Mouse (Mus musculus): ENCODE results near the gene Mapkap1. TPM values are rescaled to one million over a fixed set of nuclear protein-coding genes. Genes with fewer than 3 reads are reported as not detected.

Mapkap1 gene
- polyA plus RNA-seq, 1 experiment from 2014 or later: 101 TPM

GRCm38 (mm10) chr2:34537356-34537755 lies 130.8 kb downstream of the Mapkap1 start:
- no peak overlapping the region for H3K27ac ChIP-seq
- peaks cover 5% of the 10 kb centered on the region; the same call in 1 of the 2 replicates for H3K36me3 ChIP-seq
- WGBS: 79% methylated on average over 3 of the region's 3 CpGs
- H3K9ac ChIP-seq (replicated peaks): no peak overlapping the region
- H3K4me3 ChIP-seq (replicated peaks): no peak overlapping the region
- H3K9me3 ChIP-seq: no peaks in the 10 kb centered on the region
- H3K4me1 ChIP-seq (replicated peaks): peaks cover 32% of the 10 kb centered on the region
- ATAC-seq: no peak
- H3K4me2 ChIP-seq (replicated peaks): no peak overlapping the region
- H3K27me3 ChIP-seq: no peaks in the 10 kb centered on the region

DNA sequence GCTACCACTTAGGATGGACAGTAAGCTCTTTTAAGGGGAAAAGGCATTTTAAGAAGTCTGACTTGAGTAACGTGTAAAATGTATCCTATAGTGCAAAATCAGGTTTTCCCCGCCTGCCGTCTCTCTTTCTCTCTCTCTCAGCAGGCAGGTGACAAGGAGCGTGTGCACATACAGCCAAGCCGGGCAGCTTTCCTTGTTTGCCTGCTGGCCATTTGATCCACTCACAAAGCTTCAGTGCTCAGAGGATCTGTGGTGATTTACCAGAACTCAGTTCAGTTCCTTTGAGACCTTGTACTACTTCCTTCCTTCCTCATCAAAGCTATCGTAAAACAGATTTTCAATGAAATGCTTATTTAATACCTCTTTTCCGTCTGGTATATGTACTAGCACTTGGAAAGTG lies 137.0 kb downstream of the Mapkap1 start:
- no peak for ATAC-seq
- H3K9ac ChIP-seq (replicated peaks): no peak overlapping the region
- H3K27me3 ChIP-seq: no peaks in the 10 kb centered on the region
- no peak overlapping the region for H3K4me2 ChIP-seq (replicated peaks)
- 64% methylated on average over 7 of the region's 7 CpGs for WGBS
- 0 out of 2 replicates have a peak, but pooled peaks cover under 1% of the 10 kb centered on the region for H3K36me3 ChIP-seq
- no peak overlapping the region for H3K4me3 ChIP-seq (replicated peaks)
- no peak overlapping the region for H3K27ac ChIP-seq
- H3K9me3 ChIP-seq: no peaks in the 10 kb centered on the region
- peaks cover 17% of the 10 kb centered on the region for H3K4me1 ChIP-seq (replicated peaks)

- H3K9me3 ChIP-seq: no peaks in the 10 kb centered on the region
- ATAC-seq: no peak
- no peak overlapping the region for H3K4me2 ChIP-seq (replicated peaks)
- H3K27ac ChIP-seq: no peak overlapping the region
- H3K9ac ChIP-seq (replicated peaks): no peak overlapping the region
- peaks cover 13% of the 10 kb centered on the region for H3K4me1 ChIP-seq (replicated peaks)
- 71% methylated on average over 3 of the region's 3 CpGs for WGBS
- H3K4me3 ChIP-seq (replicated peaks): no peak overlapping the region
- no peaks in the 10 kb centered on the region for H3K27me3 ChIP-seq
- H3K36me3 ChIP-seq: no peaks in the 10 kb centered on the region
Measured at GRCm38 (mm10) chr2:34544021-34544420, 137.4 kb downstream of the Mapkap1 start.

DNA sequence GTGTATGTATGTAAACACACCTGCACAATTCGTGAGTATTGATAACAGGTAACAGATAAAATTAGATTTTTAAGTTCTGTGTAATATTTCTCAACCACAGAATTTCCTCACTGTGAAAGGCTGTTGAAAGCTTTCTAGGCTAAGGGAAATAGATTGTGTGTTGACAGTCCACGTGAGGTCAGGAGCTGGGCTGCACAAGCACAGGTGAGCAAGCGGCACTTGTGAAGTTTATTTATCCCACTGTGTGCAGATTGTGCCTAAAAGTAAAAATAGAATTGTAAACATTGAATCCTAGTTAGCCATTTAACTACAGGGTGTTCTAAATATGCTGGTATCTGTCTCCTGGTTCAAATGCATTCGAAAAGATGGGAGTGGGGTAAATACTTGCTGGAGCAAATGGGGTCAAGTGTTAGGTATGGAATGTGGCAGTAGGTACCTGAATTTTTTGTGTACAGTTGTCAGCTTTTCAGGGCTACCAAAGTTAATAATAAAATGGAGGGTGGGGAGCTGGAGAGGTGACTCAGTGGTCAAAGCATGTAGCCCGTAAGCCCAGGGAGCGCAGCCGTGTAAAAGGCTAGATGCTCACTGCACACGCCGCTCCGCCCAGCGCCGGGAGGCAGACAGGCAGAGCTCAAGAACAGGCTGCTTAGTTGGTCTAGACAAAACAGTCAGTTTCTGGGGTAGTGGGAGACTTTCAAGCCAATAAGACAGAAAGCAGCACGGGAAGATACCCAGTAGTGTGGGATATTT lies 138.2 kb downstream of the Mapkap1 start:
- WGBS: 95% methylated on average over 13 of the region's 13 CpGs
- no peak overlapping the region for H3K4me3 ChIP-seq (replicated peaks)
- no peak for ATAC-seq

DNA sequence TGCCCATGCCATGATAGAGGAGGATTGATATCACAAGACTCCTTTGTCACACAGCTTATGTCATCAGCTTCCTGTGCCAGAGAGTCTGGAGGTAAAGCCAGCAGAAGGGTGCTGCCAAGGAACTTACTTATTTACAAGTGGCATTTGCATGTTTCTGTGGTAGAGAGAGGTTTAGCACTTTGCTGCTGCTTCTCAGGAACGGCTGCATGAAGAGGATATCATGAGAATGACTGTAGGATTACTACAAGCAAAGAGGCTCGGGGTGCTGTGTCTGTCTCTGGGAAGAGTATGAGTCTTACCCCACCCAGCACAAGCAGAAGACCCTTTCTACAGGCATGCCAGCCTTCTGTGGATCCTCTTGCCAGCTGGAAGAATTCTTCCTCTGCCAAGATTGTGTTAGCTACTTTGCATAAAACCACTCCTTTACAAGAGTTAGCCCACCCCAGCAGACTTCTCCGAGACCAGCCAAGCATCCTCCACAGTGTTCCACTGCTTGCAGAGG lies 139.7 kb downstream of the Mapkap1 start:
- no peaks in the 10 kb centered on the region for H3K36me3 ChIP-seq
- no peak overlapping the region for H3K9ac ChIP-seq (replicated peaks)
- no peak for ATAC-seq
- H3K27me3 ChIP-seq: no peaks in the 10 kb centered on the region
- H3K27ac ChIP-seq: no peak overlapping the region
- WGBS: 74% methylated on average over 3 of the region's 3 CpGs
- H3K4me2 ChIP-seq (replicated peaks): no peak overlapping the region
- peaks cover 3% of the 10 kb centered on the region; the same call in 1 of the 2 replicates for H3K4me1 ChIP-seq (replicated peaks)
- H3K4me3 ChIP-seq (replicated peaks): no peak overlapping the region
- H3K9me3 ChIP-seq: no peaks in the 10 kb centered on the region

More for the DNA sequence above, 138.2 kb downstream of the Mapkap1 start:
- Histone ChIP-seq H3K4me1 (replicated peaks) (peaks cover 12% of the 10 kb centered on the region), H3K36me3 (no peaks in the 10 kb centered on the region), H3K9ac (replicated peaks) (no peak overlapping the region), H3K27ac (no peak overlapping the region), H3K9me3 (no peaks in the 10 kb centered on the region), H3K27me3 (no peaks in the 10 kb centered on the region), H3K4me2 (replicated peaks) (no peak overlapping the region)

DNA sequence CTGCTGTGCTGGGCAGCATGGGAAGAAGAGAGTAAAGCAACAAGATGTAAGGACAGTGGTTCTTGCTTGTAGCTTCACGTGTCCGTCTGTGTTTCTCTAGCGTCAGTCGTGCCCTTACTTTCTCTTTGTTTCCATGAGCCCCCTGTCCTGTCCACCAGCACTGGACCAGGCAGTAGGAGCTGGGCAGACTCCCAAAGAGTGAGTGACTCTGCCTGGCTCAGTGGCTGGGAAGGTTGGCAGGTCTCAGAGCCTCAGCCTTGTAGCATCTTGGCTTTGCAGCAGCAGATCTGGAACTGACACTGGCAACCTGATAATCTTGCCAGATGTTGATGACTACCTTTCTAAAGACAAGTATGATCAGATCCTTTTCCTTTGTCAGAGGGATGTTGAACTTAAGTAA lies 140.9 kb downstream of the Mapkap1 start:
- no peak overlapping the region for H3K4me2 ChIP-seq (replicated peaks)
- no peaks in the 10 kb centered on the region for H3K27me3 ChIP-seq
- H3K9me3 ChIP-seq: no peaks in the 10 kb centered on the region
- no peak overlapping the region for H3K9ac ChIP-seq (replicated peaks)
- H3K27ac ChIP-seq: no peak overlapping the region
- H3K4me1 ChIP-seq (replicated peaks): peaks cover 3% of the 10 kb centered on the region; the same call in 1 of the 2 replicates
- 92% methylated on average over 4 of the region's 4 CpGs for WGBS
- no peak overlapping the region for H3K4me3 ChIP-seq (replicated peaks)
- H3K36me3 ChIP-seq: no peaks in the 10 kb centered on the region
- no peak for ATAC-seq

- H3K36me3 ChIP-seq: no peaks in the 10 kb centered on the region
- no peak overlapping the region for H3K27ac ChIP-seq
- no peak overlapping the region for H3K9ac ChIP-seq (replicated peaks)
- H3K4me1 ChIP-seq (replicated peaks): no peaks in the 10 kb centered on the region
- no peak for ATAC-seq
- H3K4me2 ChIP-seq (replicated peaks): no peak overlapping the region
- no peaks in the 10 kb centered on the region for H3K9me3 ChIP-seq
- no peaks in the 10 kb centered on the region for H3K27me3 ChIP-seq
- no peak overlapping the region for H3K4me3 ChIP-seq (replicated peaks)
- WGBS: 87% methylated on average over 5 of the region's 5 CpGs
Measured at GRCm38 (mm10) chr2:34548961-34549360, 142.4 kb downstream of the Mapkap1 start.

DNA sequence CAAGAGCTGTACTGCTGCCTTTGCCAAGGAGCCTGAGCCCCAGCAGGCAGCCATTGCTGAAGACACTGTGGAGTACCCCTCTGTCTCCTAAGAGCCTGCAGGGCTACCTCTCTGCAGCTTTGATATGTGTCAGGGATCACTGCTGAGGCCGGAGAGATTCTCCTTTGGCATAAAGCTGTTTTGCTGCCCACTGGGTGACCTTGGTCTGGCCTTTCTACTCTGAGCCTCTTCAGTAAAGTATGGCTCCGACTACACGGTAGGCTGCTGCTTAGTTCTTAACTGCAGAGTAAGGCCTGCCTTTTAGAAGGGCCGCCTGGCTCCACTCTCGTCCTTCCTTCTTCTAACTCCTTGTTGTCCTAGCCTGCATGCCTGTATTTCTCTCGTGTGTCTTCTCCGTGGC lies 142.9 kb downstream of the Mapkap1 start:
- H3K9ac ChIP-seq (replicated peaks): no peak overlapping the region
- WGBS: 60% methylated on average over 7 of the region's 7 CpGs
- H3K4me1 ChIP-seq (replicated peaks): no peaks in the 10 kb centered on the region
- no peak overlapping the region for H3K27ac ChIP-seq
- no peaks in the 10 kb centered on the region for H3K36me3 ChIP-seq
- H3K27me3 ChIP-seq: no peaks in the 10 kb centered on the region
- no peaks in the 10 kb centered on the region for H3K9me3 ChIP-seq
- H3K4me3 ChIP-seq (replicated peaks): no peak overlapping the region
- ATAC-seq: no peak
- H3K4me2 ChIP-seq (replicated peaks): no peak overlapping the region

GRCm38 (mm10) chr2:34552772-34553171 lies 146.2 kb downstream of the Mapkap1 start:
- no peaks in the 10 kb centered on the region for H3K9me3 ChIP-seq
- WGBS: 66% methylated on average over 2 of the region's 2 CpGs
- no peak for ATAC-seq
- no peak overlapping the region for H3K9ac ChIP-seq (replicated peaks)
- H3K27me3 ChIP-seq: no peaks in the 10 kb centered on the region
- no peaks in the 10 kb centered on the region for H3K36me3 ChIP-seq
- H3K27ac ChIP-seq: no peak overlapping the region
- H3K4me2 ChIP-seq (replicated peaks): no peak overlapping the region
- no peak overlapping the region for H3K4me3 ChIP-seq (replicated peaks)
- no peaks in the 10 kb centered on the region for H3K4me1 ChIP-seq (replicated peaks)

DNA sequence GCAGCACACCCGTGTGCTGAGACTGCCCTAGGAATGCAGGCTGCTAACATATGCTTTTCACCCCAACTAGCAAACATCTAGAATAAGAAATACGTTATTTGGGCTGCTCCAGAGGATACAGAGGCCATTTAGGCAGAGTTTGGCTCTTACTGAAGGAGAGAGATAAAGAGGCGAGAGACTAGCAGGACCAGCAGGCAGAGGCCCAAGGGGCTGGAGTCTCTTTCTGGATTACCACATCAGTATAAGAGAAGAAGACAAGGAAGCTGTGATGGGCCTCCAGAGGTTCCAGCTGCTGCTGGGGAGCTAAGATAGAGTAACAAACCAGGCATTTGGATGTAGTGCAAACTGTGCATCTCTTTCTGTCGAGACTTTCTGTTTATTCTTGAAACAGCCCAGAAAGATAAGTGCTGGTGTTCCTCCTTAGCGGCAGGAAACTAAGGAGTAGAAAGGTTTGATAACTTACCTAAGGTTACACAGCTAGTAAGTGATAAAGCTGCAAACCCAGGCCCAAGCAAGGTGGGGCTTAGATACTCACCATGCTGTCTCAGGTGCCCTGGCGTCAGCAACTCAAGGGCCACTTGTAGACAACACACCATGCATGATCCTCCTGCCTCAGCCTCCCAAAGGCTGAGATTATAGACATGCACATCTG lies 147.1 kb downstream of the Mapkap1 start:
- H3K9me3 ChIP-seq: no peaks in the 10 kb centered on the region
- H3K27me3 ChIP-seq: no peaks in the 10 kb centered on the region
- H3K36me3 ChIP-seq: no peaks in the 10 kb centered on the region
- H3K4me3 ChIP-seq (replicated peaks): no peak overlapping the region
- H3K27ac ChIP-seq: no peak overlapping the region
- no peak overlapping the region for H3K4me2 ChIP-seq (replicated peaks)
- no peak for ATAC-seq
- H3K4me1 ChIP-seq (replicated peaks): no peaks in the 10 kb centered on the region
- 89% methylated on average over 6 of the region's 6 CpGs for WGBS
- no peak overlapping the region for H3K9ac ChIP-seq (replicated peaks)

DNA sequence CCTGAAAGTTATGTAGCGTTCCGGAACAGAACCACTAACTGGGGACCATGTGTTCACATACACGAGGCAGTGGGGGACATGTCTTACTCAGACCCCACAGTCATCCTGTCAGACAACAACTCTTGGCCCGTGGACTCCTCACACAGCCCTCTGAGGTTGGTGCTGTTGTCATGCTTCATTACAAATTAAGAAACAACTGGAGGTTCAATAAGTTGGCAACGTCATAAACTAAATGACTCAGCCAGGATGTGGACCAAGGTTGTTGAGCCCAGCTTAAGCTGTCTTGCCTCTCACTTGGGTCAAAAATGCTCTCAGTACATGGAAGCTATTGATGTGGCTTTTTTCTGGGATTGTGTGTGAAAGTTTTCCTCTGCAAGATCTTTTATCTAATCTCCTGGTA lies 153.6 kb downstream of the Mapkap1 start:
- no peaks in the 10 kb centered on the region for H3K36me3 ChIP-seq
- no peaks in the 10 kb centered on the region for H3K27me3 ChIP-seq
- no peak for ATAC-seq
- H3K4me3 ChIP-seq (replicated peaks): no peak overlapping the region
- H3K9me3 ChIP-seq: no peaks in the 10 kb centered on the region
- no peak overlapping the region for H3K27ac ChIP-seq
- 90% methylated on average over 5 of the region's 5 CpGs for WGBS
- H3K4me2 ChIP-seq (replicated peaks): no peak overlapping the region
- H3K4me1 ChIP-seq (replicated peaks): 0 out of 2 replicates have a peak, but pooled peaks cover 6% of the 10 kb centered on the region
- no peak overlapping the region for H3K9ac ChIP-seq (replicated peaks)

DNA sequence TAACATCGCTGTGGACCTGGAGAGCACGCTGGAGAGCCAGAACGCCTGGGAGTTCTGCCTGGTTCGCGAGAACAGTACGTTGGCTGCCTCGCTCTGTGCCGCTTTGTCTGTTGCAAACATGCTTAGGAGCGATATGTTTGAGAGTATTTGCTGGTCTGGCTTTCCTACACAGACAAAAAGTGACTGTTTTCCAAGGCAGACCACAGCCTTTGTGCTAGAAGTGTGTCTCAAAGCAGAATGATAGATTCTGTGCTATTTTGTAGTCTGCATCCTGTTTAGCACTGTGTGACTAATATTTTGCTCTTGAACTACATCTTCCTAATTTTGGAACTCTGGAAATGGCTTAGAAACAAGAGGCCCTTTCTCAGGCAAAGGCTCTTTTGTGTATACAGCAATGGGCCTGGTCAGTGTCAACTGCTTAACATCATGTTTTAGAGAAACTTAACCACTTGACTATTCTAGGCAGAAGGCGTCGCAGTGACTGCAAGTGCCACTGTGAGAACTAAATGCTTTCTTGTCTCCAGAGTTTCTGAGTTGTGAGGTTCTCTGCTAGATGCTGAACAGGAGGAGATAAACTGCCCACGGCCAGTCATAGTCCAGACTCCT lies 156.6 kb downstream of the Mapkap1 start:
- H3K36me3 ChIP-seq: no peaks in the 10 kb centered on the region
- H3K27me3 ChIP-seq: peaks cover 9% of the 10 kb centered on the region
- 0 out of 2 replicates have a peak, but pooled peaks cover 6% of the 10 kb centered on the region for H3K4me1 ChIP-seq (replicated peaks)
- 71% methylated on average over 12 of the region's 12 CpGs for WGBS
- H3K4me3 ChIP-seq (replicated peaks): no peak overlapping the region
- H3K4me2 ChIP-seq (replicated peaks): no peak overlapping the region
- no peaks in the 10 kb centered on the region for H3K9me3 ChIP-seq
- H3K9ac ChIP-seq (replicated peaks): no peak overlapping the region
- no peak overlapping the region for H3K27ac ChIP-seq
- no peak for ATAC-seq

All from midbrain, embryonic 13.5 days (tissue).